Mouse (Mus musculus): ENCODE measurements at regions not wholly inside any gene's neighbourhood (a gene's known extent, or its start where the extent isn't known, plus 50 kb on each side); places are given as distances from the start of the nearest gene placed in this dataset.

- intact Hi-C loops (cut with DNase I): loop anchor here (10.0 kb wide), 2 partner anchors 128 to 178 kb away; partner anchors contain the start of gene Mpped2
- DNase-seq (ENCODE audit: low spot score in 2 of 2): peak; percentile 53 to 71
Observed at GRCm38 (mm10) chr2:106517224-106517623, 175.8 kb upstream of the Mpped2 start.

DNA sequence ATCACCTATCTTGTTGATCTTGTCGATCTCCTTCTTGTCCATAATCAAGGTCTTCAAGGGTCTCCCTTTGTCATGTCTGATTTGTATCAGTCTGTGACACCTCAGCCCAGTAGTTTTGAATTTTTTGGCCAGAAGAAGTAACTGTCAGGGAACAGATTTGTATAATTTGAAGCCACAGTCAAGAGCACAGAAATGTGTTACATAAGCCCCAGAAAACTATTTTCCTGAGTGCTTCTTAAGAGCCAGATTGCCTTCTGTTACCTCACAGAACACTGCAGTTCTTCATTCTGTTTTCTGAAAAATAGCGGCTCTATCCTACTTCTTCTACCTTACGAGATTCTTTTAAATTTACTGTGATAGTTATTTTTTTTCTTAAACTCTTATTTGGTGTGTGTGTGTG lies 170.1 kb upstream of the Mpped2 start:
- DNase-seq (ENCODE audit: low spot score in 2 of 2): peak in 1 of 2 experiments; percentile 25

DNA sequence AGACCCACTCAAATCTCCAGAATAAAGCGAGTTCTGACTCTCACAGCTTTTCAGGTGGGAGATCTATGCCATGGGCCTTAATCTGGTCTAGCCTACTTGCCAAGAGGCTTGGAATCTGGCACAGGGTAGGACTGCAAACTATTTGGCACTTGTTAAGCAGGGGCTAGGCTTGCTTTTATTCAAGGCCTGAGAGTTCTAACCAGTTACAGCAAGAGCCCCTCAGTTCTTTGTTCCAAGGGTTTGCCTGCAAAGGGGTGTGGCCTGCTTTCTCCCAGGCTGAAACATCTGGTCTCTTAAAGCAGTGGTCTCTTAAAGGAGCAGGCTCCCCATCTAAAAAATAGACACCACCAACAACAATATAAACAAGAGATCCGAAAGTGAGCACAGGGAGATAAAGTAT lies 166.1 kb upstream of the Mpped2 start:
- intact Hi-C loops (cut with DNase I): no loop called here
- DNase-seq (ENCODE audit: low spot score in 2 of 2): no peak

More for the DNA sequence above, 170.1 kb upstream of the Mpped2 start:
- intact Hi-C loops (cut with DNase I): no loop called here

- DNase-seq (ENCODE audit: low spot score in 2 of 2): no peak
Observed at GRCm38 (mm10) chr2:106529247-106529646, 163.8 kb upstream of the Mpped2 start.

DNA sequence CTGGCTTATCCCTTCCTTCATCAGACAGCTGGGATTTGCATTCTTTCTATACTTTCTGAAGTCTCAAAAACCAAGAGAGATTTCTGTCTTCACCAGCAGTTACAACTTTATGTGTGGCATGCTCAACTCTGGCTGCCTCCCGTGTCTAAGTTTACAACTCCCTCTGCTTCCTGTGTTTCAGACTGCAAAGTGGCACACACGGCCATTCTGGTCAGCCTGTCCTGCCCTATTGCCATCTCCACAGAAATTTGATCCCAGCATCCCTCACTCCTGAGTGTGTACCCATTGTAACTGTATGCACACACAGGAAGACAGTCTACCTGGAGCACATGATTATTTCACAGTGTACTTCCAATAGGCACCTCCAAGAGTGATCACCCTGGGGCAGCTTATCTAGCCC lies 163.3 kb upstream of the Mpped2 start:
- intact Hi-C loops (cut with DNase I): no loop called here
- DNase-seq (ENCODE audit: low spot score in 2 of 2): no peak

More at GRCm38 (mm10) chr2:106529247-106529646, 163.8 kb upstream of the Mpped2 start:
- intact Hi-C loops (cut with DNase I): no loop called here

DNA sequence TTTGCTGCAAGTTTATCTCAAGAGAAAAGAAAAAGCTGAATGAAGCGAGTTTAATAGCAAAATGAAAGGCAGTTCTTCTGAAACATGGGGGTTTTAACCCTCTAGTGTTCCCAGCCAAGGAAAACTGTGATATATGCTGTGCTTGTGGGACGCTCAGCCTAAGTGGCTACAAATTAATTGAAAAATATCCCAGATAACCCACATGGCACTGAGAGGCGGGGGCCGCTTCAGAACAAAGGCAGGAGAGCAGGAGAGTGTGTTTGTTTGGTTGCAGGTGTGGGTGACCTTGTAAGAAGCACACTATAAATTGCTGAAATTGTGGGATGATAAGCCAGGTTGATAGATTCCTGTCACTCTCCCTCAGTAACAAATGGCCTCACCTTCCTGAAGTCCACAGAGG lies 154.7 kb upstream of the Mpped2 start:
- intact Hi-C loops (cut with DNase I): no loop called here

GRCm38 (mm10) chr2:106540176-106540575 lies 152.9 kb upstream of the Mpped2 start:
- DNase-seq (ENCODE audit: low spot score in 2 of 2): no peak
- intact Hi-C loops (cut with DNase I): no loop called here

More for the DNA sequence above, 154.7 kb upstream of the Mpped2 start:
- no peak for DNase-seq (ENCODE audit: low spot score in 2 of 2)

DNA sequence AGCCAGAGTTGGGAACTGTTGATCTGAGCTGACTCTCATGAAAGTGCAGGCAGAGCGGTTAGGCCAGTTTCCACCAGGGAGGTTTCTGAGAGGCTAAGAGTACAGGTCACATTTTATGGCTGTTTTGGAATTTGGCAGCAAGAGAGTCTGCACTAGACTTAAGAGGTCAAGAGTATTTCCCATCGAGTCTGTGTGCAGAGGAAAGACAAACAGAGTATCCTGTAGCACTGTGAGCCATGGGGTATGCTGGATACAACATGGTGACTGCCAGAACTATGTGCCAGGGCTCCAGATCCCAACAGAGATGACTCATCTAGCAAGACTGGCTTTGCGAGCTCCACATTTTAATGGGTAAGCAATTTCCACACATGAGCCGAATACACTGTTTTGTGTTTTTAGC lies 146.0 kb upstream of the Mpped2 start:
- DNase-seq (ENCODE audit: low spot score in 2 of 2): peak in 1 of 2 experiments; percentile 3

DNA sequence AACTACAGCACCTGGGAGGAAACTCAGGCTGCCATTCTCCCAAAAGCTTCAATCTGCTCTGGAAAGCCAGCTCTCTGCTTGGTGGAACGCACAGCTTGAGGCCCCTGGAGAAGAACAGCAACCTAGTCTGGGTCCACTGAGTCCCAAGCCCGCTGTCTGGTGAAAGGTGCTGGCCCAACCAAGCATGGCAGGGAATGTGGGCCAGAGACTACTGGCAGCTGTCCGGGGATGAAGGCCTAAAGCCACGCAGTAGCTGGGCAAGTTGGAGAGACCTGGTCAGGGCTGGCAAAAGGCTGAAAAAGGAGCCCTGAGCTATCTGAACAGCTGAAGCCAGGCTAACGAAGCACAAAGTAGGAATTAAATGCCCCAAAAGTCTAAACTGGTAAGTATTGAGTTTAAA lies 139.4 kb upstream of the Mpped2 start:
- DNase-seq (ENCODE audit: low spot score in 2 of 2): no peak
- intact Hi-C loops (cut with DNase I): no loop called here

More for the DNA sequence above, 146.0 kb upstream of the Mpped2 start:
- intact Hi-C loops (cut with DNase I): no loop called here

DNA sequence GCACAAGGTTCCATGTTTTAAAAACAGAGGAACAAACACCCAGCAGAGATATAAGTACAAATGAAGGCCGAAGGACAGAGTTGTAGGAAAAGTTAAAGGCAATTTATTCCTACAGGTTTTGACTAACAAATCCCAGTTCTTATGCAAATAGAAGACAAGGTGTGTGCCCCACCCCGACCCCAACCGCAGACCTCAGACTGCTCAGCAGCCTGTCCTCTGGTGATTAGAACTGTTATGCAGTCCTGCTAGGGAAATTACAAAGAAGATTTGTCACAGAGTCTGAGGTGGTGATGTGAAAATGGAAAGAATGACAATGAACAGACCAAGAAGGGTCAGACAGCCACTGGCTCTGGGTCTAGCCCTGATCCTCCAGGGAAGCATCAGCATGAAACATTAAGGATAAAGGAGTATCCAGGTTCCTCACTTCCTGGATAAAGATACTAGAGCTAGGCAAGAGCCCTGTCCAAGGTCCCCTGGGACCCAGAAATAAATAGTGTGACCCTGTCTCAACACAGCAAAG lies 131.4 kb upstream of the Mpped2 start:
- intact Hi-C loops (cut with DNase I): no loop called here

DNA sequence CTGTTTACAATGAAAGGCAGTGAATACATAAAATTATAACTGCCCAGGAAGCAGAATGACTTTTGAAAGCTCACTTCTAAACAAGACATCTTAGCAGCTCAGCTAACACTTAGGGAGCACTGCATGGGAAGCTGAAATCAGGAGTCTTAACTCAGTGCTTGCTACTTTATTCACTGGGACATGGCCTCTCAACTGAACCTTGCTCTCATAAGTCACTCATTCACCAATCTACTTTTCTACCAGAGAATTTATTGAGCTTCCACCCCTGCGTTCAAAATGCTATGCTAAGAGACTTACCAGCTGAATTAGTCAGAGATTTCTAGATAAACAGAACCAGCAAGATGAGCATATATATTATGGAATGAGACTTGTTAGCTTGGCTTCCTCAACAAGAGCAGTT lies 122.8 kb upstream of the Mpped2 start:
- intact Hi-C loops (cut with DNase I): no loop called here
- DNase-seq (ENCODE audit: low spot score in 2 of 2): no peak

More for the DNA sequence above, 131.4 kb upstream of the Mpped2 start:
- DNase-seq (ENCODE audit: low spot score in 2 of 2): no peak

GRCm38 (mm10) chr2:106571346-106571745 lies 121.7 kb upstream of the Mpped2 start:
- no peak for DNase-seq (ENCODE audit: low spot score in 2 of 2)
- intact Hi-C loops (cut with DNase I): no loop called here

- intact Hi-C loops (cut with DNase I): no loop called here
- DNase-seq (ENCODE audit: low spot score in 2 of 2): no peak
Observed at GRCm38 (mm10) chr2:106571913-106572312, 121.2 kb upstream of the Mpped2 start.

GRCm38 (mm10) chr2:106576746-106577323 lies 116.2 kb upstream of the Mpped2 start:
- intact Hi-C loops (cut with DNase I): no loop called here
- DNase-seq (ENCODE audit: low spot score in 2 of 2): no peak

DNA sequence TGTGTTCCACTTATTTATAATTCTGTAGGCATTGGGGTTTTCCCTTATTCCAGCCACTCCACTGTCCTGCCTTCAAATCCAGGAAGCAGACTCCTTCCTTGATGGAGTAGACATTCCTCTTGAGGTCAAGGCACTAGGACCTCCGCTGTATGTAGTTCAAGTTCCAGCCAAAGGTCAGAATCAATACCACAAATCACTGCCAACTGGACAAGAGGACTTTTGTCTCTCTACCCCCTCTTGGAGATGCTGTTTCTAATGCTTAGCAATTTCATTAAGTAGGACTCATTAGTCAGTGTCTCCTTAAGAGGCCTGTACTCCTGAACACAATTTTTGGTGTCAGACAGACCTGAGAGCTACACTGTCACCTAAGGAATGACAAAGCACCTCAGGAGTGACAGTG lies 115.0 kb upstream of the Mpped2 start:
- DNase-seq (ENCODE audit: low spot score in 2 of 2): no peak
- intact Hi-C loops (cut with DNase I): no loop called here

- no peak for DNase-seq (ENCODE audit: low spot score in 2 of 2)
- intact Hi-C loops (cut with DNase I): no loop called here
Observed at GRCm38 (mm10) chr2:106580663-106581062, 112.4 kb upstream of the Mpped2 start.

DNA sequence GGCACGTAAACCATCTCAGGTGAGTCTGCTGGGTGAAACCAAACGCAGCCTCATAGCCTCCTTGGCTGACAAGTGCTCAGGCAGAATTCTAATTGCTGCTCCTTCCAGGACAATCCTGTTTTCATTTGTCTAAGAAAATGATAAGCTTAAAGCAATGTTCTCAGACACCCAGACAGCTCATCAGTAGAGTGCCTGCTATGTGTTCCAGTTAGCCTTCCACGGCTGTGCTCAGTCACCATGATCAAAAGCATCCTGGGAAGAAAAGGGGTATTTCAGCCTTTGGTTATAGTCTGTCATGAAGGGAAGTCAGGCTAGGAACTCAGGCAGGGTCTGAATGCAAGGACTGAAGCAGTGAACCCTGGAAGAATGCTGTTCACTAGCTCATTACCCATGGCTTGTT lies 71.8 kb upstream of the Mpped2 start:
- DNase-seq (ENCODE audit: low spot score in 2 of 2): no peak
- intact Hi-C loops (cut with DNase I): no loop called here

GRCm38 (mm10) chr2:106622326-106622725 lies 70.7 kb upstream of the Mpped2 start:
- DNase-seq (ENCODE audit: low spot score in 2 of 2): peak in 1 of 2 experiments; percentile 30
- intact Hi-C loops (cut with DNase I): no loop called here

DNA sequence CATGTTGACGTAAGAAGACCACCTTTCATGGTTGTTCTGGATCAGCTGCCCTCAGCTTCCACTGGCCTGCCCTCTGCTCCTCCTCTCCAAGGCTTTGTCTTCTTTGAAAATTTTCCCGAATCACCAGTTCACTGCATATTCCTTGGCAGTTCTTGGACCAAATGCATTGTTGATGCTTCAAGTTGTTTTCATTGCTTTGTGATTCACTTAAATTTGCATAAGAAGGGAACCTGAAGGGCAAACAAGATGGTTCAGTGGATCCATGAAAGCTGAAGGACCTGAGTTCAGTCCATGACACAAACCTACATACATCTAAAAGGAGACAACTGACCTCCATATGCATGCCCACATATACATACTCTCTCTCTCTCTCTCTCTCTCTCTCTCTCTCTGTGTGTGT lies 69.4 kb upstream of the Mpped2 start:
- intact Hi-C loops (cut with DNase I): no loop called here
- no peak for DNase-seq (ENCODE audit: low spot score in 2 of 2)

DNA sequence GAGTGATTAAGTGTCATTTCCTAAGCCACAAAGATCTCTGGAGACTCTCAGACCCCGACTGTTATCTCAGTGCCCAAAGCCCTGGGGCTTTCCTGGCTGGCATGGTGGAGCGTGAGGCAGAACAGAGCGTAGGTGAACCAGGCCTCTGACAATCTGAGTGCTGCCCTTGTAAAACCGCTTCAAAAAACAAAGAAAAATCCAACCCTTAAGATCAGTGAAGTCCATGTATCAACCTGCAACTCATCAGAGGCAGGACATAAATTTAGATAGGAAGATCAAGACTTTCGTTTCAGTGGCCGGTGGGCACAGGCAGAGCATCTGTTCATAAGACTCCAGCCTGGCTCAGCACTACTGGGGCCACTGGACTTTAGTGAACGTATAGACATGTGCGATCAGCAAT lies 61.1 kb upstream of the Mpped2 start:
- intact Hi-C loops (cut with DNase I): no loop called here
- no peak for DNase-seq (ENCODE audit: low spot score in 2 of 2)
